Mouse (Mus musculus) mouse trophoblast stem cell (cell line): ENCODE measurements around the gene Mgst2.

Experiments
- in situ Hi-C, 2 experiments: fragments of 300-500 bp; cut with MseI, MboI; formaldehyde crosslinking; loops; 2 replicates in 1 of 2; 3 replicates in 1 of 2; pipeline ENCODE4 v1.15.1; 2025

The Mgst2 gene

DNA sequence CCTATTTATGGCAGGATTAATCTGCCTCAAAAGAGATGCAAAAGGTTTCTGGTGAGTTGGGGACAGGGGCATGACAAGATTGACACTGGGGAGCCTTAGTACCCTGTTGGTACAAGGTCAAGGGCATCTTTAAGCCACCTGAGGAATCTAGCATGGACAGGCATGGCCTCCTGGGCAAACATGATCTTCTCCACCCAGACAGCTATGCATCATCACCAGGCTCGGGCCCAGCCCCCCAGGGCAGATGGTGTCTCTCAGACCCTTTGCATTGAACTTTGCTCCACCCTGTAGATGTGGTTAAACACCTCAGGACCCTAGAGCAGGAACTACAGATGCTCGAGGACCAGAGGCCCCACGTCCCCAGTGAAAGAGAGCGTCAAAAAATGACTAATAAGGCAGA is at the start of gene Mgst2:
Gene Mgst2 (plus strand): TSS at position 301 of the 400 bp plus-strand sequence.
- in situ Hi-C loops = no loop called here

- in situ Hi-C loops = no loop called here
These were observed 48.2 kb upstream of the Mgst2 start for GRCm38 (mm10) chr3:51611972-51612371.

- in situ Hi-C loops = no loop called here
These were observed 47.5 kb upstream of the Mgst2 start for GRCm38 (mm10) chr3:51612398-51613356.

DNA sequence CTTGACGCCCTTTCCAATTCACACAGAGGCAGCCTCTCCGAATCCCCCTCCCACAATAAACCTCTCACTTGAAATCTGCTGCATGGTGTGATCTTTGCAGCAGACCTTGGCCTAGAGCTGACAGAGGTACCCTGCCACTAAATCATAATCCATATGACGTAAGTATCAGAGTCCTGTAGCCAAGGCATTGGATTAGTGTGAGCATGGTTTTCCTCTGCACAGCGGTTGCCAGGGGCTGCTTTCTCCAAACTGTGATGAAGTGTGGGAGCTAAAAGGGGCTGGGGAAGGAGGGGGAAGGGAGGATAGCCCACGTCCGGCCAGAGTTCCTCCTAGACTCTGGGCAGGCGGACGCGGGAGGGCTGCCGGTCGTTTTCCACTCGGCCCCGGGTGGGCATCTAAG is 45.9 kb upstream of the Mgst2 start:
- in situ Hi-C loops = no loop called here

GRCm38 (mm10) chr3:51623956-51624355 is 36.2 kb upstream of the Mgst2 start:
- in situ Hi-C loops = no loop called here

- in situ Hi-C loops = no loop called here
These were observed 32.4 kb upstream of the Mgst2 start for GRCm38 (mm10) chr3:51627741-51628140.

- in situ Hi-C loops = no loop called here
These were observed 31.2 kb upstream of the Mgst2 start for GRCm38 (mm10) chr3:51628977-51629376.

DNA sequence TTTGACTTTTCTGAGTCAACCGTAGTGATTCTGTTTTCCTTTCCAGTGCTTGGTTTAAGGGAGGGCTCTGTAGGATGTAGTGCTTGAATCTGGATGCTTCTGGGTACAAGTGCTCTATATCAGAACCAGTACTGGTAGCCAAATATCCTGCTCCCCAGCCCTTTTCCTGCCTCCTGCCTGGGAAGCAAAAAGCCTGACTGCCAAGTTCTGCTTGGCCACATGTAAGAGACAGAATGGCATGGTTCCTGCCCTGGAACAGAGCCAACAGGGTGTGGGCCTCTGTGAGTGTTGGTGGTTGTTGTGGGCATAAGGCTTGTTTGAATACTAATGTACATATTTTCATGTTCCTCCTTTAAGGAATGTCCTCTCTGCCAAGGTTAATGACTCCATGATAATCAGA is 29.4 kb upstream of the Mgst2 start:
- in situ Hi-C loops = no loop called here

DNA sequence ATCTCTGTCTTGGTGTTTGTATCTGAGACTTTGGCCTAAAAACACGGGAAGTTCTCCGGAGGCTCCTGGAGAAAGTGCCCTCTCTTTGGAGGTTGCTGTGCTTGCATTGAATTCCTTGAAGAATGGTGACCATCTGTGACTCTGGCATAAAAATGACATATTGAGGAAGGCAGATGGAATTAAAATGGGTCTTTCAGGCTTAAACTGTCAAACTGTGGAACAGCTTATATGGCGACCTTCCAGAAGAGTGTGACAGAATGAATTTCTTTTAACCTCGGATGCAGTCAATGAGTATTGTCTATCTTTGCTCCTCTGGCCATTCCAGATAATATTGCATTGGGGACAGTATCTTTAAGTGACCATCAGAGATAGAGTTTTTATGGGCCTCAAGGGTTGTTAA is 28.2 kb upstream of the Mgst2 start:
- in situ Hi-C loops = no loop called here

GRCm38 (mm10) chr3:51634451-51634850 is 25.7 kb upstream of the Mgst2 start:
- in situ Hi-C loops = no loop called here

DNA sequence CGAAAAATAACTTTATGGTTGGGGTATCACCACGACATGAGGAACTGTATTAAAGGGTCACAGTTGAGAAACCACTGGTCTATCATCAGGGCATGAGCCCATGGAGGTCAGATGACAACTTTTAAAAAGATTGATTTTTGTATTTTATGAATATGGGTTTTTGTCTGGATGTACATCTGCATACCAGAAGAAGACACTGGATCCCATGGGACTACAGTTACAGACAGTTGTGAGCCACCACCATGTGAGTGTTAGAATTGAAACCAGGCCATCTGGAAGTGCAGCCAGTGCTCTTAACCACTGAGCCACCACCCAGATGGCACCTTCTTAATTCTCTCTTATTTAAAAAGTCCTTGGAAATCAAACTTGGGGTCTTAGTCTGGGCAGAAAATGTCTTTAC is 24.2 kb upstream of the Mgst2 start:
- in situ Hi-C loops = no loop called here

GRCm38 (mm10) chr3:51636700-51637099 is 23.5 kb upstream of the Mgst2 start:
- in situ Hi-C loops = no loop called here

- in situ Hi-C loops = no loop called here
These were observed 22.8 kb upstream of the Mgst2 start for GRCm38 (mm10) chr3:51637326-51637725.

DNA sequence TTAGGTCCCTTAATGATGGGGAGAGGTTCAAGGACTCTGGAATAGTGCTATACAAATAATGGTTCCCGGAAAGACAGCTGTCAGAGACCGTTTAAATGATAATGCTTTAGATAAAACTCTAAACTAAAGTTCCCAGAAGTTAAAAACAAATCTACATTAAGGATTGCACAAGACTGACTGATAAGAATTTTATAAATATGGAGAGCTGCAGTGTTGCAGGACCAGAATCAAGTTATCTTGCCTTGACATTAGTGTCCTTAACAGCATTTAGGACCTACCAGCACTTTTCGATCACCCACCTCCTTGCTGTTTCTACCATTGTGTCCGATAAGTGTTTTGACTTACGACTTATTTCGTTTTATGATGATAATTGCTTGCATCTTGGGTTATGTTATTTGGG is 21.9 kb upstream of the Mgst2 start:
- in situ Hi-C loops = no loop called here

DNA sequence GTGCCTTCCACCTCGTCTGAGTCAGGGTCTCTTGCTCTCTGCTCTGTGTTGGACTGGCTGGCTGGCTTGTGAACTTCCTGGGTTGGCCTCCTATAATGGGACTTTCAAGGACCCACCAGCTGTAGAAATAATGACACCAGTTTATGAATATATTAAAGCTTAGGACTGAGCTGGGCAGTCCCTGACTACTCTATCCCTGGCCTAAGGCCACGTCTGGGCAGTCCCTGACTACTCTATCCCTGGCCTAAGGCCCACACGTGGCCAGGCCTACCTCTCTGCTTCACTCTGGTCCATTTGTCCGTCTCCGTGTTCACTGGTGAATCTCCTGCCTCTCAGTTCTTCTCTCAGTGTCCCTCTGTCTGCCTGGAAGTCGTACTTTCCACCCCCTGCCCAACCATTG is 14.7 kb upstream of the Mgst2 start:
- in situ Hi-C loops = loop anchor here (5.0 kb wide), 2 partner anchors 58 to 63 kb away; no protein-coding TSS in a partner anchor

DNA sequence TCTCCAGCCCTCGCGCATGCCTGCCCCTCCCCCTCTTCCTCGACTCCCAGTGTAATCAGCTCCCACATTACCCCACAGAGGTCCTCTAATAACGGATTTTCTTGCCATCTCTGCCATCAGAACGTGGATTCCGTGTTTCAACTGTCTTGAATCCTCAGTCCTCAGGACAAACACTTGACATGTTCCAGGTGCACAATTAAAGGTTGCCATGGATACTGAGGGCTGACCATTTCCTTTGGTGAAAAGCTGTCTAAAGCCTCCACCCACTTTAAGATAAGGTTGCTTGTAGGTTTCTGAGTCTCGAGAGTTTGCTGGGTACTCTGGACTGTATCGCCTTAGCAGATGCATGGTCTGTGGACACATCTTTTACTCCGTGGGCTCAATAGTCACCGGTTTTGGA is 13.9 kb upstream of the Mgst2 start:
- in situ Hi-C loops = loop anchor here (5.0 kb wide), 2 partner anchors 59 to 64 kb away; no protein-coding TSS in a partner anchor

DNA sequence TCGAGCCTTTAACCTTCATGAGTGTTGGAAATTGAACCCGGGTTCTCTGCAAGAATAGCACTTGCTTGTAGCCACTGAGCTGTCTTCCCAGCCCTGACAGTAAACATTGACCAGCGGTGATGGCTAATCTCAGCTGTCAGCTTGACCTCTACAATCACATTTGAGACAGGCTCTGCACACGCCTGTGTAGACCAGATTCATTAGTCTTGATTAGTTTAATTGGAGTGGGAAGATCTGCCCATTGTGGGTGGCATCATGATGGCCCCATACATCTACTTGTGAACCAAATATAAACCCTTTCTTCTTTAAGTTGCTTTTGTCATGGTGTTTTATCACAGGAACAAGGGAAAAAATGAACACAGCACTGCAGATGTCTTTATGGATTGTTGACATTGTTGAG is 12.8 kb upstream of the Mgst2 start:
- in situ Hi-C loops = loop anchor here (5.0 kb wide), 2 partner anchors 60 to 65 kb away; no protein-coding TSS in a partner anchor

DNA sequence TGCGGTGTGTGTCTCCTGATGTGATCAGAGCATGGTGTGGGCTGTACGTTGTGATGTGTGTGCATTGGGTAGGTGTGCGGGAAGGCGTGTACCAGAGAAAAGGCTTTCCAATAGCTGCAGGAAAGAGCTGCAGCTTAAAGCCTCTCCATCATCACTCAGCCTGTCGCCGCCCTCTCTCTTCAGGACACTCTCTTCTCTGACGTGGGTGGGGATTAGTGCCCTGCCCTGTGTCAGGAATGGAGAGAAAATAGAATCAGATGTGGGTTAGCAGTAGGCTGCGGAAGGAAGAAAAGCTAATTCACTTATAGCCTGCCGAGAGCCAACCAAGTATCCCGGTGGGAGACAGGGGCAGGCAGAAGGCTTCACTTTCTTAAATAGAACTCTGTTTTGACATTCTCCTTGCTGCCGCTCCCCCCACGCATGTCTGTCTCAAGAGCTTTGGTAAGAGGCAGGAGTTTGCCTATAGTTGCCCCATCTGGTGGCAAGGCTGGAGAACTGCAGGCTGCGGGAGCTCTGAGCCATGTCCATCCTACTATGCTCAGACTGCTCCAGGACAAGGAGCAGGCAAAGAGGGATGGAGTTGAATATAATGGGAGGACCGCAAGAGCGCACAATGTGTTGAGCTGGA is 12.0 kb upstream of the Mgst2 start:
- in situ Hi-C loops = loop anchor here (5.0 kb wide), 2 partner anchors 61 to 66 kb away; no protein-coding TSS in a partner anchor

DNA sequence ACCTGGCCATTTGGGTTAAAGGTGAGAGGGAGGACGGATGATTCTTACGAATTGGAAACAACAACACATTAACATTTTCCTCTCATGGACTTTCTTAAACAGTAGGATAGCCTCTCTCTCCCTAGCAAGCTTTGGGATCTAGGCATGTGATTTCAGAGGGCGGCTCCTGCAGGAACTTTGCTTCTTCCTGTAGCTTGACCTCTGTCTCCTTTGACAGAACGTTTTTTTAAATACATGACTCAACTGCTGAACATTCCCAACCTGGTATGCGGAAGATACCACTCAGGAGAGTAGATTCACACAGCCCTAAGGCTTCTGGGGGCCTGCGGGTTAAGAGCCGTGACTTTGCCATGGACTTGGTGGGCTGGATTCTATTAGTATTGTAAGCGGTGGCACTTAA is 10.7 kb upstream of the Mgst2 start:
- in situ Hi-C loops = loop anchor here (5.0 kb wide), 2 partner anchors 62 to 67 kb away; no protein-coding TSS in a partner anchor

GRCm38 (mm10) chr3:51649986-51650385 is 10.2 kb upstream of the Mgst2 start:
- in situ Hi-C loops = loop anchor here (5.0 kb wide), 2 partner anchors 63 to 68 kb away; no protein-coding TSS in a partner anchor

DNA sequence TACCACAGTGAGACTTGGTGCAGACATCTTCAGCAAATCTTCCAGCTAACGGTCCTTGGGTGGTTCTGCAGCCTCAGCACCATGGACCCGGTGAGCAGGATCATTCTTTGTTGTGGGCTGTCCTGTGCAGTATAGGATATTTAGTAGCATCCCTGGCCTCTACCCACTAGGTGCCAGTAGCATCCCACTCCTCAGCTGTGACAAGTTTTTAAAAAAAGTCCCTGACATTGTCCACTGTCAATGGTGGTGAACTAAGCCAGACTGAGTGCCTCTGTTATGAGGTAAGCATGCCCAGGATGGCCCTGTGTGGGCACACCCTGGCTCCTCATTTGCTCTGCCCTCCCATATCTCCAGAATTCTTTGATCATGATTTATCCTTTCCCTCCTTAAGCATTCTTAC is 9.0 kb upstream of the Mgst2 start:
- in situ Hi-C loops = no loop called here

DNA sequence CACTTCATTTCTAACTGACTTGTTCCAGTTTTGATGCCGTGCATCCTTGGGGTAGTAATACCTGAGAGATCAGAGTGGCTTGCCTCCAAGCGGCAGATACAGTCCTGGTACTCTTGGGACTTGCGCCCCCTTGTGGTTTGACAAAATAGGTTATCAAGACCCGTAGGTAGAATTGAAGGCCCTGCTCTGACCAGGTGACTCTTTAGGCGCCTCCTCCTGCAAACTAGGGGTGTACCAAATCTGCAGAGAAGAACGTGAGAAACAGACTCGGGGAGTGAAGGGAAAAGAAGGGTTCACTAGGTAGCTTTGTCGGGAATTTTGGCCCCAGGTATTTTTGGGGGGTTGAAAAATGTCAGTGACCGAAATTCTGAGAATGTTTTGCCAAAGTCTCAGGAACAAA is 7.9 kb upstream of the Mgst2 start:
- in situ Hi-C loops = no loop called here

DNA sequence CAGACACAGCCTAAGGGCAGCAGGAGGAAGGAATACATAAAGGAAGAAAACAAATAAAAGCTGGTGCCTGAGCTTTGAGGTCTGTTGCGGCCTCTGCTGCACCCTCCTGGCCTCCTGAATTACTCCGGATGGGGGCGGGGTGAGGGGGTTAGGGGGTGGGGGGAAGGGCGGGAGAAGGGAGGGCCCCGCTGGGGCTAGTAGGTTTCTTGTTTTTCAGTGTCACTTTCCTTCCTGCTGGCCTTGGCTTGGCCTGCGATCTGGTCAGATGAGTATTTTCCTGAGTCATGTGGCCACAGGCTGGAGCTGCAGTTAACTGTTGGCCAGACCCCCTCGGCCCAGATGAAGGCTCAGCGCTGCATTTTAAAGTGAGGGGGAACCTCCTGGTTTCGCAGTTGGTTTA is 7.5 kb upstream of the Mgst2 start:
- in situ Hi-C loops = no loop called here
